Mouse (Mus musculus) spleen, adult 18-20 months (tissue): ENCODE results near the gene Gchfr.

Experiments
- DNase-seq, 2 experiments: peaks; one replicate each; pipeline ENCODE4 v3.0.0; 2022; ENCODE audit warnings: mixed read lengths in 2 of 2

Gene Gchfr

DNA sequence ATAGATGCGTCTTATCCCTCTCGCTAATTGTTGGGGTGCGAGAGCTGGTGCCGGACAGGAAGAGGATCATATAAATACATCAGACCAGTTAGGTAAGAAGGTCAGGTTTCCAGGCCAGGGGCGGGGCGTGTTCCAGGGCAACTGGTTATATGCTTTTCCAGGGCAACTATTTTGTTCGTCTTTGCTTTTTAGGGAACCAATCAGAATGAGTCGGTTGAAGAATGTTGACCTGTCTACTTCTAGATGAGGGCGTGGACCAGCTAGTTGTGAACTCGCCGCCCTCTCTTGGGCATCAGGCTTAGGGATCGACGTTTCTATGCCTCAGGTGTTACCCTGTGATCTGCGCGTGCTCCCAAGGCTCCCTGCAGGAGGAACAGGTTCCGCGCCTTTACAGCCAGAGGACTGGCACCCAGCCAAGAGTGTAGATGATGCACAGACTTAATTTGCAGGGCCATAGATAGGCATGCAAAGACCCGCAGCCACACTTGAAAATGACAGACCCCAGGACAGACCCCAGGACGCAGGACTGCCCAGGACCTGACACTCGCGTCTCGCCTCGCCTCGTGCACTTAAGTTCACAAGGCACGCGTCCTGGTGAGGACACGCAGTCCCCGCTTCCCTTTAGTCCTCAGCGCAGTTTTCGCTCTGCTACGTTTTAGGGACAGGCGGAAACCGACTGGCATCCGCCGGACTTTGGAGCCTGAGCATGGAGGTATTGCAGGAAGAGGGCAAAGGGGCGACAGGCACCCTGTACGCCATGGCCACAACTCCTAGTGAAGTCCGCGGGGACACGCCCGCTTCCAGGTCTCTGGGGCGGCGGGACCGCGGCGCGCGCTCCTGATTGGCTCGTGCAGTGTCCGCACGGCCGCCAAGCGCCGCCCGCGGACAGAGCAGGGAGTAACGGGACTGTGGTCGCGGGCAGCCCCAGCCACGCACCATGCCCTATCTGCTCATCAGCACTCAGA is at the start of gene Gchfr:
Gene Gchfr (plus strand): TSS at position 873 of the 965 bp plus-strand sequence.
- DNase-seq: peak in 1 of 2 experiments; percentile 37

GRCm38 (mm10) chr2:119136346-119136898 is 31.2 kb upstream of the Gchfr start:
- DNase-seq: no peak

- DNase-seq: no peak
These were observed 22.4 kb upstream of the Gchfr start for GRCm38 (mm10) chr2:119145199-119145598.

DNA sequence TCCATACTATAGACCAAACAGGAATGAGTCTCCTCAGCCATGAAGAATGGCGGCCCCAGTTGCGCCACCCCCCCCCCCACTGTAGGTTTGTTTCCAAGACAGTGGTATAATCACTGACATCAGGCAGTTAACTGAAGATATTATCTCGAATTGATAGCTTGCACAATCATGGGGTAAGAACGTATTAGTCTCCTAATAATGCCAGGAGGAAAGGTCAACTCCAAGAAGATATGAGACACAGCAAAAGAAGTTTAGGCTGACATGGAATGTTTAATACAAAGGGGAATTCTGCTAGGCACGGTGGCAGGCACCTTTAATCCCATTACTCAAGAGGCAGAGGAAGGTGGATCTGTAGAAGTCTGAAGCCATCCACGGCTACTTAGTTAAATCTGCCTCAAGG is 21.1 kb upstream of the Gchfr start:
- no peak for DNase-seq

- DNase-seq: no peak
These were observed 20.4 kb upstream of the Gchfr start for GRCm38 (mm10) chr2:119147160-119147678.

DNA sequence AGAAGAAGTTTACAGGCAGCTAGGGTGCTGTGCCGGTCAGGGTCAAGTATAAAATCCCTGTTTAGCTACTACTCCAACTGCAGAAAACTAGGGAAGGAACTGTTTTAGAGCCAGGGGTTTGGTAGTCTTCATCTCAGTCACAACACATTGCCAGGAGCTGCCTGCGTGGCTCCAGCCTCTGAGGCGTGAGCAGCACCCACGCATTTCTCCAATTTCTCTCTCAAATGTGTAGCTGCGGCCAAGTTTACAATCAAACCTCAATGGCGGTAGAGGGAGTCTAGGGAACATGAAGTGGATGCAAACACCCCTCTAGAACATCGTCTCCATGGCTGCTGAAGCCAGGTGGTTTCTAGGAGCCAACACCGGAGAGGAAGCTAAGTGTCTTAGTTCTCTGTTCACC is 19.8 kb upstream of the Gchfr start:
- DNase-seq: no peak

- DNase-seq: no peak
These were observed 15.3 kb upstream of the Gchfr start for GRCm38 (mm10) chr2:119152255-119152654.

GRCm38 (mm10) chr2:119154683-119155082 is 12.9 kb upstream of the Gchfr start:
- no peak for DNase-seq

DNA sequence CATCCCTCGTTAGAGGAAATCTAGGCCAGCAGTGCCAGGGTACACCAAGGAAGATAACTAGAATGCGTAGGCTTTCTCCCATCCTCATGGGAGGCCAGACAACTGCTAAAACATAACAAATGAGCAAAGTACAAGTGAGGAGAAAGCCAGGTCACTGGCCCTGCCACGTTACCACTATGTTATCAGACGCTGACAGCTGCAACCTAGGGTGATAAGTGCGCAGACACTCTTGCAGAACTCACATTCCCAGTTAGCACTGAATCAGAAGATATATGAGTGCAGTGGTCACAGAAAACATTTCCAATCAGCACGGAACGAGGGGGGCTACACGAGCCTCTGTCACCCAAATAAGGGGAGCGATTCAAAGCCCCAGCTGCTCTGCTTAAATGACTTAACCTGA is 12.2 kb upstream of the Gchfr start:
- no peak for DNase-seq

DNA sequence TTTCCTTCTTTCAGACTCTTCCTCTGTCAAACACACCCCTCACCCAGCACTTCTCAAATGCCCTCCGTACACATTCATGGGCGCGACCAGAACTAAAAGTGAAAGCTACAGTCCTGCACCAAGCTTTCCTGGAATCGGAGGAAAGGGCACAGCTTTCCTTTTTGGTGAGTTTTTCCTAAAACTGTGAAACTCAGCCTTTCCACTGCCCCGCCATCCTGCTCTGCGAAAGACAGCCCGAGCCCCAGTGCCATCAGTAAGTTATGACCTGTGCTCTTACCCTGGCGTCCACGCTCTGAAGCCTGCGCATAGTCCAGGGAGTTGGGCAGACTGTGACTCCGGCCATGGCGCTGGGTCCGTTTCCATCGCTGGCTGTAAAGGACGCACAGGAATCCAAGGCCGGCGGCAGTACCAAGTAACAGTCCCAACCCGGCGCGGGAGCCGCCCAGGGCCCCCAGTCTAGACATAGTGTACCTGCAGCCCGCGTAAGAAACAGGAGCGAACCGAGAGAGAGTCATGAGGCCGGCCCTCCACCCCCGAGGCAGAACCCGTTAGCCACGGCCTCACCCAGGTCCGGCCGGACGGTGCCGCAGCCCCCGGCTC is 11.4 kb upstream of the Gchfr start:
- no peak for DNase-seq

DNA sequence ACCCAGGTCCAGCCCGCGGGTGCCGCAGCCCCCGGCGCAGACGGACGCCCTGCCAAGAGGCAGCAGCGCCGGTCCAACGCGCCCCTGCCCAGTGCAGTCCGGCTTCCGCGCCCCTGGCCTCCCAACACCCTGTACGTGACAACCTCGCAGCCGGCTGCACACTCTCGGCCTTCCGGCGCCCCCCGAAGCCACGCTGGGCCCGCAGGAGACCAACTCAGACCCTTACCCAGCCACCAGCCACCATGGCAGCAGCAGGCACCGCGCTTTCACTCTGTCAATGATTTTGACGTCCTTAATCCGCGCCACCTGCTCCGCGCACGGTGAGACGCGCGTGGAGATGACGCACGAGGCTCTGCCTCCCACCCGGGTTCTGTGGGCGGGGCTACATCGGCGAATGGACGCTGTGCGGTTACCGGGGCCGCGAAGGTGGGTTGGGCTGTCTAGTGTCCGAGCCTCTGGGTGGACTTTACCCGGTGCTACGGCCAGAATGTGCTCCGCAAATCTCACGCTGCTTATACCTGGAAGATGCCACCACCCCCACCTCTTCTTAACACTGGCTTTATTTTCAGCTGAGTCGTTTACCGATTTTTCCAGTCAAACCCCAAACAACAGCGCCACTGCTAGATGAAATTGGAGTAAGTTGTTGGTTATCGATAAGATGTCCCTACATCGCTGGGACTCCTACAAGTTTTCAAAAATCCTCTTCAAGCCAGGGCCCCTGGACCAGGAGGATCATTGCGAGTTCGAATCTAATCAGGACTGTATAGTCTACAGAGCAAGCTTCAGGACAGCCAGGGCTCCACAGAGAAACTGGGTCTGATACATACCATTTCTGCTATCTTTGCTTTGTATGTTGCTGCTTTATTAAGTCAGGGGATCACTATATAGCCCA is 10.6 kb upstream of the Gchfr start, which contains the start of gene Rmdn3:
Gene Rmdn3 (minus strand): TSS at position 354 of the 892 bp plus-strand sequence.
- DNase-seq: peak; percentile 86 to 94

- no peak for DNase-seq
These were observed 9.7 kb upstream of the Gchfr start for GRCm38 (mm10) chr2:119157836-119158235.

DNA sequence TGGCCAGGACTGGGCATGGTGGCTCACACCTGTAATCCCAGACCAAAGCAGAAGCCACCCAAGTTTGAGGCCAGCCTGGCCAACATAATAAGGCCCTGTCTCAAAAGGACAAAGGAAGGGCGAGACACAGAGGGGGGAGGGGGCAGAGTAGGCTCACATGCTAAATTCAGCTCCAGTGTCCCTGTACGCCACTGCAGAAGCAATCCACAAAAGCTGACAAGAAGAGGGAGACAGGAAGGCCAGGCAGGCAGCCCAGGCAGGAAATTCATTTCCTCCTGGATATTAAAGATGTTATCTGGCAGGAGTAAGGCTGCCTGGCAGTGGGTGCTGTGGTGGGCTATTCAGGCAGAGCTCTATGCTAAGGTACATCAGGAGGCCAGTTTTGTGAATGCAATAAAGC is 6.3 kb upstream of the Gchfr start:
- DNase-seq: no peak

- no peak for DNase-seq
These were observed 4.4 kb upstream of the Gchfr start for GRCm38 (mm10) chr2:119163135-119163534.

DNA sequence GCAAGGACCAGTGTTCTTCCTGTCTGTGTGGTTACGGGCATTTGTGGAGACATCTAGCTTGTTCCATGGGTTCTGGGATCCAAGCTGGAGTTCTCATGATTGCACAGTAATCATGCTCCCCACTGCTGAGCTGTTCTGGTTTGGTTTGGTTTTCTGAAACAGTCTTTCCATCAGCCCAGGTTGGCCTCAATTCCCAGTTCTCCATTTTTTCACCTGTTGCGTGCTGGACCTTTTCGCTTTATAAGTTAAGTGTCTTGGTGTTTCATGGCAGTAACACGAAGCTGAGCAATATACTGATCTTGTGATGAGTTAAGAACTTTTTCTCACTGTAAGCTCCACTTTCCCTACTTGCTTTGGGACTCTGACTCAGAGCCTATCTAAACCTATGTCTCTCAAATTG is 3.6 kb upstream of the Gchfr start:
- DNase-seq: no peak

- DNase-seq: no peak
These were observed 2.2 kb upstream of the Gchfr start for GRCm38 (mm10) chr2:119165401-119165800.

DNA sequence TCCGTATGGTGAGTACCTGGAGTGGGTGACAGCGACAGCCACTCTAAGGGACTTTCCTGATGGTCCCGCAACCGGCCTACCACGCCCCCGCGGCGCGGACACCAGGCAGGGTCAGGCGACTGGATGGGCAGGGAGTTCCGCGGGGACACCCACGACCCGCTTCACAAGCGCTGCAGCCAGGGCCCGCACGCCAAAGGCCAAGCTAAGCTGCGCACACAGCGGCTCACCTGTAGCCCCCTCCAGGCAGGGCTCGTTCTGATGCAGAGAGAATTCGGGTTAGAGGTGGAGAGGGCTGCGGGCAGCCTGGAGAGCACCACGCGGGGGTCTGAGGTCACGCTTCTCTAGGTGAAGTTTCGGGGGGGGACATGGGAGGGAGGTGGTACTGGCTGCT is 288 bp downstream of the Gchfr start:
- no peak for DNase-seq

- no peak for DNase-seq
These were observed 2.7 kb downstream of the Gchfr start for GRCm38 (mm10) chr2:119170282-119170681.

GRCm38 (mm10) chr2:119171574-119171973 is 4.0 kb downstream of the Gchfr start:
- no peak for DNase-seq

DNA sequence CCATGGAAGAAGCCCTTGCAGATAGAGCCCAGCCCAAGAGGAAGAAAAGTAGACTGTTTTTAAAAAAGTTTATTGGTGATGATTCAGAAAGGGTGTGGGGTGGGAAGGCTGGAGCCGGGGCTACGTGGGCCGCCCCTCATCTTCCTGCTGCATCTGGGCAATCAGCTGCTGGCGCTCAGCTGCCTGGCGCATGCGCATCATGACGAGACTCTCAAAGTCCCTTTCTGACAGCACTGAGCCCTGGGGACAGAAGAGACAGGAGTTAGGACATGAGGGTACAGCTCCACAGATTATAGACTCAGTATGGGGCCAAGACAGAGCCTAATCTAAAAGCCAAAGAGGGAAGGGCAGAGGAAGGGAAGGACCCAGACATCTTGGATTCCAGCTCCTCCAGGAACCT is 4.9 kb downstream of the Gchfr start:
- DNase-seq: no peak

- no peak for DNase-seq
These were observed 5.4 kb downstream of the Gchfr start for GRCm38 (mm10) chr2:119172862-119173576.
